Mouse (Mus musculus) retina, postnatal 1 day (tissue): ENCODE measurements around the gene 2410002F23Rik.
A peak's percentile ranks its signal among the peaks of the same experiment; 100 is the strongest.
"Not testable (repeated sequence)": the region's sequence is repeated elsewhere in the genome, so short reads cannot be mapped to it uniquely, and the experiment has no call there.

ENCODE experiments used
- DNase-seq: peaks from one replicate; pipeline ENCODE4 v3.0.0-alpha.2; 2012

2410002F23Rik gene

DNA sequence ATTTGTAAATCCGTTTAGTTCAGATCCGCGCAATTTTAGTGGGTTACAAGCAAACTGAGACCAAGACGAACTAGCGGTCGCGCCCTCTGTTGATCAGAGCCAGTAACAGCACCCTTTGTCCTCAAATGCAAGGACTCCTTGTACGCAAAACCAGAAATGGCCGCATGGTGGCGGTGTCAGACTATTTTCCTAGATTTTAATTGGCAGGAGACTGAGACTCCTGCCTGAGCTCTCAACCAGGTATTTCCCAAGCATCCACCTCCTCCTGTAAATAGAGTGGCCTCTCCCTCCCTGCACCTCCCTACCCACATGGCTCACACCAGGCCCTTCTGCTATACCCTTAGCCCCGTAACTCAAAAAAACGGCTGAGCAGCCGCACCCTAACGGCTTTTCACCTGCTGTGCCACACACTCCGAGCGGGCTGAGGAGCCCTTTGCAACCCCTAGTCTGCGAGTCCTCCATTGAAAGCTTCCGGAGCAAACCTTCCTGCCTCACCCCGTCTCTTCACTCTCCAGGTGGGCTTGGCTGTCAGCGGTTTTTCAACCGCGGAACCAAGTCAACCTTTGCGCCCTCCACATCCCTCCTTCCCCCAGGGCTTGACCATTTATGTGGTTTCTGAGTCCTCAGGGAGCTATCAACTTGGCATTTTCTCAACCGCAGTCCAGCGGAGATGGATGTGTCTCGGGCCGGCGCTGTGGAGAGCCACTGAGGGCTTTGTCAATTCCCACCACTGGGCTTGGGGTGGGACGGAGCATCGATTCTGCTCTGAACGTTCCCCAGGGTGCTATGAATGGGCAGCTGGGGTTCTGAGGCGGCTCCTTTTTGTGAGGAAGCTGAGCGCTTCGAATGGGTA is 16.5 kb downstream of the 2410002F23Rik start:
- peak; percentile 95 for DNase-seq

DNA sequence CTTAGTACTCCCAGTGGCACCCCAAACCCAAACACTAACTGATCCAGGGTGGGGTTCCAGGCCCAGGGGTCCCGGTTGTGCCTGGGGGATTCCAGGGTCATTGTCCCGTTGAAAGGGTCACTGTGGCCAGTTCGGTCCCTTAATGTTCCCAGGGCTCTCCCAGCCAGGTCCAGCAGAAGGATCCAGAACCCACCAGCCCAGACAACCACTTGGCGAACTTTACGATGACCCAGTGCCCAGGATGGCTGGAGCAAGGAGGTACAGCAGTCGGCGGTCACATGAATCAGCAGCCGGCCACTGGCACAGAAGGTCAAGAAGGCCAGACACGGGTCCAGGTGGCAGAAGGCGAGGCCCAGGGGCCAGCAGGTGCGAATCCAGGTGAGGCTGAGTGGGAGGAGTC is 21.6 kb downstream of the 2410002F23Rik start:
- DNase-seq: no peak

DNA sequence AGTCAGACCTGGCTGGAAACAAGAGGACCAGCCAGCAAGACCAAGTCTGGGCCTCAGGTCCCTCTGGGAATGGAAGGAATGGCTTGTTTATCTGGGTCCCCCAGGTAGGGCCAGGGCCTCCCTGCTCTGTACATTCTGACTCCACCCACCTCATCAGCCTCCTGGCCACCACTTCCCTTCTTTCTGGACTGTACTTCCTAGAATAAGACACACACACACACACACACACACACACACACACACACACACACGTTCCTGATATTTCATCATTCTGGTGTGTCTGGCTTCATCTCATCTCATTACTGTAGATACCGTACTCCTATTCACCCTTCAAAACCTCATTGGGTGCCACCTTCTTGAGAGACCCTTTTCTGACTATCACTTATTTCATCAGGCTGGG is 22.9 kb downstream of the 2410002F23Rik start:
- DNase-seq: no peak

DNA sequence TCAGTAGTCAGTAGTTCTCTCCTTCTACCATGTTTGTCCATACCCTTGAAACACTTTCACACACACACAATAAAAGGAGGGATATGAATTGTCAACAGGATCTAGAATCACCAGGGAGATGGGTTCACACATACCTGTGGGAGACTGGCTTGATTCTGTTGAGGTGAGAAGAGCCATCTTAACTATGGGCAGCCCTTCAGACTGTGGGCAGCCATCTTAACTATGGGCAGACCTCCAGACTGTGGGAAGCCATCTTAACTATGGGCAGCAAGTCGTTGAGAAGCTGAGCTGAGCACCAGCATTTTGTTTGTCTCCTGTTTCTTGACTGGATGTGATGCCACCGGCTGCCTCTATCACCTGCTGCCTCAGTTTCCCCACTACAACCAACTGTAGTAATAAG is 24.8 kb downstream of the 2410002F23Rik start:
- DNase-seq: peak; percentile 50

DNA sequence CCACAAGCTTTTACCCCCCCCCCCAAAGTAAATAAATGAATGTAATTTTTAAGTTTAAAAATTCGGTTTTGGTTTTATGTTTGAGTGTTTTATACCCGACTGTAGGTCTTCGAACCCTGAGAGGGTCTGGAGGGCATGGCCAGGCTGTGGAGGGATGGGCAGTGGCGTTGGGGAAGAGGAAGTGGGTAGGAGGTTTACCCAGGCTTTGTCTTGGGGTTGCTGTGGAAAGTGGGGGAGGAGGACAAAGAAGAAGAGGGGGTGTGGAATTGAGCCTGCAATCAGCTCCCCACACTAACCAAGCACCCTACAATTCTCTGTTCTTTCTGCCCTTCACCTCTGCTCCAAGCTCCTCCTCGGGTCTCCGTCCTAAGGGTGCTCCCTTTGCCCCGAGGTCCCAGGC is 26.0 kb downstream of the 2410002F23Rik start:
- DNase-seq: no peak

DNA sequence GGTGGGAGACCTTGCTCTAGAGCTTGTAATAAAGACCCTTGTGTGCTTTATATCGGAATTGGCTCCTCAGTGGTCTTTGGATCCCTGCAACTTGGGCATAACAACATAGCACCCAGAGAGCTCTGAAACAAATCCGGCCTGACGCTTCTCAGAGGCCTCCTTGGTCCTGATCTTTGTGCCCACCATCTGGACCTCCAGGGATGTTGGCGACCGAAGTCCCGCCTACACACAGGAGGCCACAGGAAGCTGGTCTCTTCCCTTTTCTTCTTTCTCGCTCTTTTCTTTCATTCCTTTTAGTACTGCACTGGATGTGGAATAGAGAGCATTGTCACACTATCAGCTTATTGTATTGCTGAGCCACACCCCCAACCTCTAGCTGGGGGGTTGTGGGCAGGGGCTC is 26.9 kb downstream of the 2410002F23Rik start:
- no peak for DNase-seq

DNA sequence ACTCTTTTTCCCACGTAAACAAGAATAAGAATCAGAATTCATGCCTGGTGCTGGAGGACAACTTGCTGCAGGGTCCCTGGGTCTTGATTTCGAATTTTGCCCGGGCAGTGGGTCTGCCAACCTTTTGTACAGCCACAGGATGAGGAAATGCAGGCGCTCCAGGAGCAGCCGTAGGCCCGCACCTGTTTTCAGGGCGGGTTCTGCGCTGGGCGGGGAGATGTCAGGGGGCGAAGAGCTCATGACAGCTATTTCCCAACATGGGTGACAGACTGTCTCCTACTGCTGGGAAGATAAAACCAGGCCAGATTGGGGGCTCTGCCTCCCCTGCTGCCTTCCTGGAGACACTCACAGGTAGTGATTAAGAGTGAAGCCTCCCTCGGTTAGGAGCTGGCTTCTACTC is 27.6 kb downstream of the 2410002F23Rik start:
- DNase-seq: no peak

DNA sequence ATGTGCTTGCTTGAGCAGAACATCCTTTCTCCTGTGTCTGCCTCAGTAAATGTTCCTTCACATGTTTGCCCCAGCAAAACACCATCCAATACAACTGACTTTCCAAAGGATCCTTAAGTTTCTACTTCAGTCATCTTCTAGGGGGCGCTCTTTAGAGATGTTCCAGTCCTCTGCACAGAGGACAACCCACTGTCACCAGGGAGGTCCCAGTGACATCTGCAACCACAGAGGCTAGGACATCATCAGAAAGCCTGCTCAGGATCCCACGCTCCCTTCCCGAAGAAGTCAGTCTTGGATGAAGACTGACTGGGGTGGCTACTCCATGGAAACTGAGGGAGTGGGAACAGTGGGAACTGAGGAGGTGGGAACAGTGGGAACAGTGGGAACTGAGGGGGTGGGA is 29.0 kb downstream of the 2410002F23Rik start:
- no peak for DNase-seq

DNA sequence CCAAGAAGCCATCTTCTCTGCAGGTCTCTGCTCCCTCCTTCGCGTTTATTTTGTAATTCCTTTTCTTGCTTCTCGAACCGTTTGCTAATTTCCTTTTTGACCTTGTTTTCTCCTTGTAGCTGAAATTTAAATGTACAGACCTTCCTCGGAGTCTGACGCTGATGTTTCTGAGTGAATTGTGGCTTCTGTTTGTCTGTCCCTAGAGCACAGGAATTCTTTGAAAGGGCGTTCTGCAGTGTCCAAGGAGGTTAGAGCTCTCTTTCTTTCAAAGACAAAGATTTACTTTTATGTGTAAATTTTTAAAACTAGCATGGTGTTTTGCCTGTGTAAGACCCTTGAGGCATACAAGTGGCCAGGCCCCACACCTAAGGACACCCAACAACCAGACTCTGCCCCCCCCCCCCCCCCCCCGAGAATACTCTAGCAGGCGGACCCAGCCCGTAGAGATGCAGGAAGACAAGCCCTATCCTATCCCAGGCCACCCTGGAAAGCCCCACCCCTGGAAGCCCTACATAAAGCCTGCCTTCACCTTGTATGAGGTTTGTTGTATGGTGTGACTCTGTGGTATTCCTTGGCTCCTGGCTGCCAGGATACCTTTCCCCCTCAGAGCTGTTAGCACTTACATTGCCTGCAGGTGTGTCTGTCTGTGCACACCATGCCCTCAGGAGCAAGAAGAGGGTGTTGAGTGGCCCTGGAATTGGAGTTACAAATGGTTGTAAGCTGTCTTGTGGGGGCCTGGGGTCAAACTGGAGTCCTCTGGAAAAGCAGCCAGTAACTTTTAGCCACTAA is 30.1 kb downstream of the 2410002F23Rik start:
- DNase-seq: no peak

DNA sequence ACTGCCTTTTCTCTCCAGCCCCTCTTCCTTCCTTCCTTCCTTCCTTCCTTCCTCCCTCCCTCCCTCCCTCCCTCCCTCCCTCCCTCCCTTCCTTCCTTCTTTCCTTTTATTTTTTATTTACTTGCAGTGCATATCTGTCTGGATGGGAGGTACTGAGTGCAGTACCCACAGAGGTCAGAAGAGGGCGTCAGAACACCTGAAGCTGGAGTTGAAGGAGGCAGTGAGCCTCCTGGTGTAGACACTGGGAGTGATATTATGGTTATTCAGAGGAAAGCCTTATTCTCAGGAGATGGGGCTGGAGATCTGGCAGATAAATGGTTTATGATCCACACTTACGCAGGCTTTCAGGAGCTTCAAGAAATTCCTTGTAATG is 30.7 kb downstream of the 2410002F23Rik start:
- peak; percentile 62 for DNase-seq

DNA sequence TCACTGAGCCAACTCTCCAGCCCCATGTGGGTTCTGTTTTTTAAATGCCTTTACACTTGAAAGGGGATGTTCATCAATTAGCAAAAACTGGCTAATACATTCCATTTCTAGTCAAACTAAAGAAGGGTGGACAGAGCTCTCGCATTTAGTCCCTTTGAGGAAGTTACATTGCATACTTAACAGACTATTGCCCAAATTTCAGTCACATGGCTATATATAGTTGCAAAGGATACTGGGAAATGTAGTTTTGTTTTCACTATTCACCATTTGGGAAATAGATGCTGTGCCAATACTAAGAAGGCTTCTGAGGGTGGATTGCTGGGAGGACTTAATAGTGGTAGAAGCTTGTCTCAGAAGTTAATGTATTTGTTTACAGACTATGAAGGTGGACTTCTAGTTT is 34.4 kb downstream of the 2410002F23Rik start:
- DNase-seq: no peak

DNA sequence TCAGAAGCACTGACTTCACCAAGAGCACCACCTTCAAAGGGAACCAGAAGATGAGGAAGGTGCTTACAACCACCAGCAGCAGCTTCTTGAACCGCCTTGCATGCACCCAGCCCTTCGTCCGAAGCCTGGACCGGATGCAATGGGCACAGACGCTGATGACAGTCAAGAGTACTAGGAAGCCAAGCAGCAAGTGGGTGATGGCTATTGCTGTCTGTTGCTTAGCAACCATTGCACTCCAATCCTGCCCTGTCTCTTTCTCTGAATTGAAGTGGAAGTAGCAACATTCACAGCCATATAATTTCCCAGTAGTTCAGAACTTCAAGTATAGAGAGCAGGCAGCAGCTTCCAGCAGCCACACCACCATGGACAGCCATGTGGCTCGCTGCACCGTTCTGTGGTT is 35.1 kb downstream of the 2410002F23Rik start:
- DNase-seq: no peak

DNA sequence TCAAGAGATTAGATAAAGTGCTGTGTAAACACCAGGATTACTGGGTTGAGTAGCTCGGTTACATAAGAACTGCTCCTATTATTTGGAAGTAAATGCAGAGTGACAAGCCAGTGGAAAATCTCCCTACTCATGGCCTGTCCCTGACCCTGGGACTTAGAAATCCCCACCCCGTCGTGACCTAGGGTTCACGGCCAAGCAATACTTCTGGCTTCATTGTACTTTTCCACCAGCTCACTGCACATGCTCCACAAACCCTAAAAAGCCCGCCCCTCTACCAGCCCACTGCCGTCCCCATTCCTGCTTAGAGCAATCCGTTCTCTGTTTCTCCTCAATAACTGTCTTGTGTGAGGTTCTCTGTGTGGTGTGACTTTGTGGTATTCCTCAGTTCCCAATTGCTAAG is 41.2 kb downstream of the 2410002F23Rik start:
- DNase-seq: no peak

DNA sequence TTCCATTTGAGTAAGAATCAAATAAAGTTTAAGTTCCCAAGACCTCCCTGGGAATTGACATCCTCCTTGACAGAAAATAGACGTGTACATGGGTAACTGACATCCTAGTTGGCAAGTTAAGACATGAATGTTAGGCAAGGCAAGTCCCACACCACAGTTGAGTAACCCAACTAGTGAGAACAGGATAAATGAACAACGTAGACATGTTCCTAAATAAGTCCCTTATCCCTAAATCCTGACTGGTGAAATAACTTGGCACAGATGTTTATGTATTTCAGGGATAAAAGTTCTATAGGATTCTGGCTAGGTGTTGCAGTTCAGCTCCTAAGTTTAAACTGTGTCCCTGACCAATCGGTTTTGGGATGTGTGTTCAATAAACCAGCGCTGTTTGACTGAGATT is 44.5 kb downstream of the 2410002F23Rik start:
- no peak for DNase-seq

DNA sequence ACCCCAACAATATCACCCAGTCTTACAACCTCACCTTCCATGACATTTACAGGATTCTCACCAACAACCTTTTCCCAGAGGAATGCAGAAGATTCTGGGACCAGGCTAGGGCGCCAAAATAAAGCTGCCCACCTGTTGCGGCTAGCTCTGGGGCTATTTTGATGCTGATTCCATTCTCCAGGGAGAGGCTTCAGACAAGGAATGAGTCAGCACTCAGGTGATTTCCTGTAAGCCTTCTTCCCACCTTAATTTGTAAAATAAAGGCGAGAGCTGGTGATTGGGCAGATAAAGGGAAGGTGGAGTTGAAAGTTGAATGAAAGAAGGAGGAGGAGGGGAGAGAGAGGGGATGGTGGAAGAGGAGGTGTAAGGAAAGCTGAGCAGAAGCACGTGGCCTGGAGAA is 44.9 kb downstream of the 2410002F23Rik start:
- DNase-seq: no peak

DNA sequence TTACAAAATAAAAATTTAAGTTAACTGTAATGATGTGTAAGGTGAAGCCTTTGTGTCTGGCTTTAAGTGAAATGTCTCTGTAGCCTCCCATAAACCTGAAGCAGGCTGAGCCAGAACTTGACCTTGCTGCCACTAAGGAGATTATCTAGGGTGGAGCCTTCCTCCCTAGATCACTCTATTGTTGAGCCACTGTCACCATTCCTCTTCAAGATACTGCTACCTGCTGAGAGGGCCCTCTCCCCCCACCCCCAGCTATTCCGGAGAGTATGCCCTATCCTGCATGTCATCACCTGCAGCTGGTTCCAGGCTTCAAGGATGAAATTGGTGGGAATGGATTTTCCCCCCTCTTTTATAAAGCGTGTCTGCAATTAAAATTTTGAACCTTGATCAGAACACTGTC is 51.0 kb downstream of the 2410002F23Rik start:
- DNase-seq: not testable (repeated sequence)
